Mouse (Mus musculus): ENCODE results near the gene Gm29276.
"Not testable (repeated sequence)": the region's sequence is repeated elsewhere in the genome, so short reads cannot be mapped to it uniquely, and the experiment has no call there.

Gm29276 gene

GRCm38 (mm10) chrY:42582150-42582549, at the start of gene Gm29276:
Gene Gm29276 (minus strand): TSS chrY:42582250.
- not testable (repeated sequence) for DNase-seq

Data from lung, postnatal 10 days (tissue).